Mouse (Mus musculus) liver, adult 2 months (tissue): ENCODE results near the gene Frmd4a. TPM values are rescaled to one million over a fixed set of nuclear protein-coding genes. Genes with fewer than 3 reads are reported as not detected.
"Not testable (repeated sequence)": the region's sequence is repeated elsewhere in the genome, so short reads cannot be mapped to it uniquely, and the experiment has no call there.

Experiments used
- DNase-seq: peaks from one replicate; pipeline ENCODE4 v3.0.0-alpha.2; 2011; ENCODE audit warnings: low read depth, low spot score; ENCODE audit errors: extremely low read depth
- H3K27ac ChIP-seq: fragments of 200-500 bp; replicated peaks from 2 replicates; pipeline ENCODE4 v1.5.1; 2012; ENCODE audit warnings: low read depth, mild to moderate bottlenecking, control low read depth, inconsistent platforms, low read length; ENCODE audit not compliant: insufficient read depth
- H3K27me3 ChIP-seq: fragments of 200-500 bp; 2 replicates; pipeline ENCODE4 v1.6.1; 2012; ENCODE audit warnings: mild to moderate bottlenecking, moderate library complexity, low read length, inconsistent platforms; ENCODE audit not compliant: control insufficient read depth, insufficient read depth
- H3K36me3 ChIP-seq: fragments of 200-500 bp; 2 replicates; pipeline ENCODE4 v1.6.1; 2012; ENCODE audit warnings: low read length, inconsistent platforms; ENCODE audit not compliant: control insufficient read depth, insufficient read depth
- H3K4me1 ChIP-seq: fragments of 200-500 bp; 2 replicates; pipeline ENCODE4 v1.6.1; 2011; ENCODE audit warnings: low read length; ENCODE audit not compliant: control insufficient read depth, insufficient read depth
- H3K4me3 ChIP-seq: fragments of 200-500 bp; 2 replicates; pipeline ENCODE4 v1.5.1; 2011; ENCODE audit warnings: low read depth, mild to moderate bottlenecking, control low read depth, low read length, moderate library complexity; ENCODE audit not compliant: insufficient read depth
- H3K79me2 ChIP-seq: fragments of 200-500 bp; 2 replicates; pipeline ENCODE4 v1.6.1; 2012; ENCODE audit warnings: inconsistent platforms, mild to moderate bottlenecking, low read length, moderate library complexity; ENCODE audit not compliant: control insufficient read depth, insufficient read depth
- H3K9ac ChIP-seq: fragments of 200-500 bp; 2 replicates; pipeline ENCODE4 v1.6.1; 2012; ENCODE audit warnings: low read depth, mild to moderate bottlenecking, control low read depth, inconsistent platforms, low read length
- CTCF ChIP-seq: fragments of 200-500 bp; IDR thresholded peaks from 2 replicates; pipeline ENCODE4 v1.5.1; 2011; ENCODE audit warnings: low read depth, low read length, control low read depth
- POLR2A ChIP-seq: fragments of 200-500 bp; IDR thresholded peaks from 2 replicates; pipeline ENCODE4 v1.6.1; 2011; ENCODE audit warnings: low read length, control low read depth; ENCODE audit not compliant: insufficient read depth; ENCODE audit errors: extremely low read depth
- WGBS: fragments of 180-500 bp; shearing (Covaris S2); methylation state at CpG from one replicate; pipeline ENCODE4 v1.1.7; 2018; 5-methylcytosine and 5-hydroxymethylcytosine counted together
- polyA plus RNA-seq: library from polyadenylated mRNA; depleted of rRNA; stranded (reverse); fragments of >200 nt; gene quantifications from 2 replicates; pipeline ENCODE4 v1.2.3, GENCODE M21; 2012
- total RNA-seq: library from RNA; depleted of rRNA; stranded (reverse); fragments of >200 nt; gene quantifications from 2 replicates; pipeline ENCODE4 v1.2.3, GENCODE M21; 2014

Frmd4a gene
- total and polyA plus RNA-seq, 2 experiments: 2.1 to 3.1 TPM

DNA sequence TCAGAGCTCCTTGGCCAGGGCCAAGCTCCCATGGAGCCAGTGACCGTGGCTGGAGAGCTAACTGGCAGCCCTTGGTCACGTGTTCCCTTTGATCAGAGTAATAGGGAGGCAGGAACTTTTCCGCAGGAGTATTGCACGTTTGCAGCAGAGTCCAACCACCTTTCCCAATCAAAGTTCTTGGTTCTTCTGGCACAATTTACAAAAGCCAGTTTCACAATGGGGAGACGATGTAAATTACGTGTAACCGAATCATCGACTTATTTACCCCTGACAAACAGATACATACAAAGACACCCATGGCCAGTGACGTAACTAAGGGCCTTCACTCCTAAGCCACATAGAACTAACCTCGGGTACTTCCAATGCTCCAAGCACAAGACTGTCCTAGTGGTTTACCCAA, 591.9 kb downstream of the Frmd4a start:
- Histone ChIP-seq H3K79me2 (no peaks in the 10 kb centered on the region), H3K4me1 (no peaks in the 10 kb centered on the region), H3K27ac (no peak overlapping the region), H3K27me3 (no peaks in the 10 kb centered on the region), H3K9ac (no peak overlapping the region), H3K36me3 (peaks cover 3% of the 10 kb centered on the region; the same call in 1 of the 2 replicates), H3K4me3 (no peak overlapping the region)
- peak; percentile 86 for DNase-seq
- TF ChIP-seq POLR2A (no peak), CTCF (no peak)
- 27% methylated on average over 10 of the region's 10 CpGs for WGBS

DNA sequence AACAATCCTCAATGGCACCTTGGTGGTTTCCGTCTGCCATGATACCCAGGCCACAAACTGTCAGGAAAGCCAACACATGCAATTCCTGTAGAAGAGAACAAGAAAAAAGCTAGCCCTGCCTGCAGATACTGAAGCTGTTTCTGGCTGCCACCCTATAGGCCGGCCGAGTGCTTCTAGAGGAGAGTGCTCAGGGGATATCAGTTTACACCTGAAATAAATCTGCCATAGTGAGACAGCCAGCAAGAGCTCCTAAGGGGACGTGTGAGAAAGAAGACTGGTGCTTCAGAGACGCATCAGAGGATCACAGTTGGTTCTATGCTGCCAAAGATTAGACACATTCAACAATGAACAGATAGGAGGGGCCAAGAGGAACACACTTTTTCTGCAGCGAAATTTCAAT, 593.8 kb downstream of the Frmd4a start:
- H3K36me3 ChIP-seq: peaks cover 3% of the 10 kb centered on the region; the same call in 1 of the 2 replicates
- no peaks in the 10 kb centered on the region for H3K27me3 ChIP-seq
- H3K4me3 ChIP-seq: no peak overlapping the region
- no peaks in the 10 kb centered on the region for H3K4me1 ChIP-seq
- H3K27ac ChIP-seq: no peak overlapping the region
- H3K79me2 ChIP-seq: no peaks in the 10 kb centered on the region
- DNase-seq: no peak
- TF ChIP-seq CTCF (no peak), POLR2A (no peak)
- WGBS: 95% methylated on average over 6 of the region's 6 CpGs
- no peak overlapping the region for H3K9ac ChIP-seq

- 87% methylated on average over 10 of the region's 10 CpGs for WGBS
Observed at GRCm38 (mm10) chr2:4611704-4612103, 594.2 kb downstream of the Frmd4a start.

GRCm38 (mm10) chr2:4614276-4614929, 596.9 kb downstream of the Frmd4a start:
- WGBS: 67% methylated on average over 6 of the region's 6 CpGs
- not testable (repeated sequence) for H3K4me3 ChIP-seq, H3K9ac ChIP-seq, H3K36me3 ChIP-seq, DNase-seq, H3K79me2 ChIP-seq, H3K4me1 ChIP-seq, H3K27ac ChIP-seq, H3K27me3 ChIP-seq

More at GRCm38 (mm10) chr2:4611704-4612103, 594.2 kb downstream of the Frmd4a start:
- TF ChIP-seq POLR2A (no peak), CTCF (no peak)
- H3K36me3 ChIP-seq: peaks cover 3% of the 10 kb centered on the region; the same call in 1 of the 2 replicates
- no peak overlapping the region for H3K9ac ChIP-seq
- H3K4me3 ChIP-seq: no peak overlapping the region
- H3K27me3 ChIP-seq: no peaks in the 10 kb centered on the region
- DNase-seq: no peak
- no peaks in the 10 kb centered on the region for H3K4me1 ChIP-seq
- H3K27ac ChIP-seq: no peak overlapping the region
- H3K79me2 ChIP-seq: no peaks in the 10 kb centered on the region

- no peak overlapping the region for H3K9ac ChIP-seq
- no peaks in the 10 kb centered on the region; the same call in 1 of the 2 replicates for H3K36me3 ChIP-seq
- H3K27me3 ChIP-seq: no peaks in the 10 kb centered on the region
- H3K4me3 ChIP-seq: no peak overlapping the region
- no peaks in the 10 kb centered on the region for H3K4me1 ChIP-seq
- no peaks in the 10 kb centered on the region for H3K79me2 ChIP-seq
- WGBS: 92% methylated on average over 2 of the region's 2 CpGs
- TF ChIP-seq CTCF (no peak), POLR2A (no peak)
- H3K27ac ChIP-seq: no peak overlapping the region
- DNase-seq: no peak
Observed at GRCm38 (mm10) chr2:4615014-4615546, 597.6 kb downstream of the Frmd4a start.

DNA sequence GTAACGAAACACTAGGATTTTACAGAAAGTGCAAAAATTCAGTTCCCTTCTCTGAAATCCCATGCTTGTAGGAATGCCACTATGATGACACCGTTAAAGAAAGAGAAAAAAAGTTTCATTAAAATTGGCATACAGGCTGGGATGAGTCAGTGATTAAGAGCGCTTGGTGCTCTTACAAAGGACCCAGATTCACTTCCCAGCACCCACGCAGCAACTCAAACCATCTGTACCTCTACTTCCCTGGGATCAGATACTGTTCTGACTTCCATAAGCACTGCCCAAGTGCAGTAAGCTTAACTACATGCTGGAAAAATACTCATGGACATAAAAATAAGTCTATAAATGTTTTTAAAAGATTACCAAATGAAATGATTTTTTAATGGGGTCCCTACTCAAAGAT, 599.5 kb downstream of the Frmd4a start:
- Histone ChIP-seq H3K4me3 (no peak overlapping the region), H3K4me1 (no peaks in the 10 kb centered on the region), H3K27ac (no peak overlapping the region), H3K36me3 (no peaks in the 10 kb centered on the region; the same call in 1 of the 2 replicates), H3K9ac (no peak overlapping the region), H3K27me3 (no peaks in the 10 kb centered on the region), H3K79me2 (no peaks in the 10 kb centered on the region)
- WGBS: 88% methylated on average over 4 of the region's 4 CpGs
- TF ChIP-seq CTCF (no peak), POLR2A (no peak)
- DNase-seq: no peak

GRCm38 (mm10) chr2:4619126-4619525, 601.6 kb downstream of the Frmd4a start:
- not testable (repeated sequence) for DNase-seq, H3K79me2 ChIP-seq, H3K36me3 ChIP-seq, H3K27ac ChIP-seq, H3K9ac ChIP-seq, H3K4me1 ChIP-seq, H3K4me3 ChIP-seq, H3K27me3 ChIP-seq
